Mouse (Mus musculus) erythroblast, embryonic 14.5 days (primary cell): ENCODE results near the gene Crlf3.

Source experiments
- GATA1 ChIP-seq: IDR thresholded peaks from 2 replicates; pipeline ENCODE4 v1.6.1; 2012; ENCODE audit warnings: low read length, inconsistent platforms, mixed read lengths
- TAL1 ChIP-seq: IDR thresholded peaks from 3 replicates; pipeline ENCODE4 v1.6.1; 2012; ENCODE audit warnings: low read length, inconsistent platforms, mixed read lengths

- no peak for TF ChIP-seq GATA1
- TF ChIP-seq TAL1, result no peak
Observed at GRCm38 (mm10) chr11:80098444-80099056, 17.8 kb upstream of the Crlf3 start.
